10 mouse cellular contexts compared by ENCODE assay signal in genomic region chr9:76323756-76324155, GRCm38 (mm10). TPM values are rescaled to one million over a fixed set of nuclear protein-coding genes. Genes with fewer than 3 reads are reported as not detected.
DNase-seq lines count a peak whose midpoint lies in the region; ATAC-seq and TF ChIP-seq lines count a peak whose summit lies in the region.
"Had no signal": no experiment of that assay in that cellular context is flagged by ENCODE, and none has a peak within 500 bp of the region (broad histone marks: within the 10 kb centered on the region; RNA-seq: fewer than 3 reads in every experiment).

Hcrtr2 (minus strand) TSS chr9:76323856.

- no peak within 1 kb of the TSS for H3K9ac ChIP-seq in liver, embryonic 15.5 days

- 77% methylated on average over 6 of the region's 6 CpGs for WGBS in heart, embryonic 10.5 days
- 75% methylated on average over 6 of the region's 6 CpGs for WGBS in hindbrain, embryonic 10.5 days
- WGBS in liver, embryonic 15.5 days (ENCODE audit: insufficient replicate concordance): 63% methylated on average over 6 of the region's 6 CpGs

- H3K4me1 ChIP-seq in heart, embryonic 10.5 days: 0 out of 2 replicates have a peak, but pooled peaks cover 3% of the 10 kb centered on the region
- H3K4me1 ChIP-seq in E14TG2a.4 (replicated peaks; ENCODE audit: low read depth, low read length): peaks cover 23% of the 10 kb centered on the region
- peaks cover 15% of the 10 kb centered on the region for H3K4me1 ChIP-seq in hindbrain, embryonic 10.5 days (replicated peaks)
- no peaks in the 10 kb centered on the region for H3K4me1 ChIP-seq in liver, embryonic 15.5 days (replicated peaks)

- no peaks in the 10 kb centered on the region for H3K36me3 ChIP-seq in heart, embryonic 10.5 days
- H3K36me3 ChIP-seq in E14TG2a.4 (ENCODE audit: insufficient read depth, low read length): peaks cover 10% of the 10 kb centered on the region; the same call in 1 of the 2 replicates
- no peaks in the 10 kb centered on the region for H3K36me3 ChIP-seq in hindbrain, embryonic 10.5 days
- no peaks in the 10 kb centered on the region for H3K36me3 ChIP-seq in liver, embryonic 15.5 days (replicated peaks)

- DNase-seq in heart, embryonic 10.5 days (ENCODE audit: low spot score): no peak
- DNase-seq in heart, adult 8-10 months (ENCODE audit: low spot score): no peak
- no peak for DNase-seq in hindbrain, embryonic 10.5 days (ENCODE audit: low spot score)
- DNase-seq in retina, embryonic 14.5 days (ENCODE audit: low spot score): no peak
- no peak for DNase-seq in ovary, postnatal 10 days (ENCODE audit: low spot score)
- DNase-seq in yolk sac, embryonic 10.5 days (ENCODE audit: low spot score): no peak
- DNase-seq: cerebellum, adult 8-10 months; heart, adult 2 months had no signal

- TF ChIP-seq CTCF in E14TG2a.4 (conservative IDR thresholded peaks at IDR 0.05; ENCODE audit: low read length): no peak

- no peaks in the 10 kb centered on the region for H3K9me3 ChIP-seq in heart, embryonic 10.5 days
- no peaks in the 10 kb centered on the region for H3K9me3 ChIP-seq in E14TG2a.4 (ENCODE audit: low read length)
- no peaks in the 10 kb centered on the region for H3K9me3 ChIP-seq in hindbrain, embryonic 10.5 days
- H3K9me3 ChIP-seq in liver, embryonic 15.5 days (replicated peaks): no peaks in the 10 kb centered on the region

- H3K4me3 ChIP-seq in heart, embryonic 10.5 days: peak within 1 kb of the TSS; percentile 64
- H3K4me3 ChIP-seq in E14TG2a.4 (replicated peaks; ENCODE audit: low read length): peak within 1 kb of the TSS; percentile 69
- H3K4me3 ChIP-seq in hindbrain, embryonic 10.5 days: peak within 1 kb of the TSS; percentile 58
- H3K4me3 ChIP-seq in liver, embryonic 15.5 days (replicated peaks): peak within 1 kb of the TSS; percentile 14; the same call in 1 of the 2 replicates
- H3K4me3 ChIP-seq: heart, adult 2 months had no signal

- peaks cover 31% of the 10 kb centered on the region for H3K27me3 ChIP-seq in heart, embryonic 10.5 days (ENCODE audit: insufficient read depth, poor library complexity, severe bottlenecking)
- H3K27me3 ChIP-seq in E14TG2a.4 (ENCODE audit: insufficient read depth, low read length): peaks cover 31% of the 10 kb centered on the region
- peaks cover 45% of the 10 kb centered on the region for H3K27me3 ChIP-seq in hindbrain, embryonic 10.5 days (ENCODE audit: insufficient read depth, poor library complexity, severe bottlenecking)
- peaks cover 32% of the 10 kb centered on the region for H3K27me3 ChIP-seq in liver, embryonic 15.5 days

- peak within 1 kb of the TSS; percentile 29 for H3K4me2 ChIP-seq in liver, embryonic 15.5 days

- no peak within 1 kb of the TSS for H3K27ac ChIP-seq in heart, embryonic 10.5 days
- no peak within 1 kb of the TSS; the same call in 1 of the 2 replicates for H3K27ac ChIP-seq in hindbrain, embryonic 10.5 days
- H3K27ac ChIP-seq in liver, embryonic 15.5 days (replicated peaks): no peak within 1 kb of the TSS
- H3K27ac ChIP-seq: heart, adult 2 months had no signal

- no peak for ATAC-seq in liver, embryonic 15.5 days (ENCODE audit: insufficient read depth)

RNA-seq across cellular contexts. Expression of gene Hcrtr2, which starts in this region (rescaled TPM):
- polyA plus RNA-seq in heart, embryonic 10.5 days (2016; fragmentation: Nextera tagmentation; extraction: Ambion mirVana): 0.25 and 0.53 TPM in 2 replicates
- total RNA-seq in heart, adult 8-10 months (2022): not detected
- 0.39 and 0.46 TPM in 2 replicates for polyA plus RNA-seq in hindbrain, embryonic 10.5 days (2016; fragmentation: Nextera tagmentation; extraction: Ambion mirVana)
- polyA plus RNA-seq in liver, embryonic 15.5 days (2015; fragmentation: Nextera tagmentation; extraction: Ambion mirVana): 0.05 and 0.07 TPM in 2 replicates
- total RNA-seq: heart, adult 2 months had no signal
- polyA plus RNA-seq: heart, adult 2 months had no signal

Comparison
In these comparisons a context has a peak if more than half of its experiments do, and no peak if none do; other contexts are left out.
1. H3K4me3 ChIP-seq: peak in every context shown above with its lines; median percentile 69 in E14TG2a.4; 64 in heart, embryonic 10.5 days; 58 in hindbrain, embryonic 10.5 days; 14 in liver, embryonic 15.5 days.